Mouse (Mus musculus) liver, adult (tissue): ENCODE results near the gene 2410137M14Rik.

ENCODE experiments used
- GATA4 ChIP-seq: IDR thresholded peaks from 2 replicates; pipeline ENCODE4 v1.6.1; 2014; ENCODE audit warnings: mild to moderate bottlenecking, low read length; ENCODE audit not compliant: insufficient replicate concordance

The 2410137M14Rik gene

GRCm38 (mm10) chr17:36981221-36981813 lies at the start of gene 2410137M14Rik:
TSS of gene 2410137M14Rik (minus strand) at chr17:36981237.
- TF ChIP-seq GATA4: no peak

DNA sequence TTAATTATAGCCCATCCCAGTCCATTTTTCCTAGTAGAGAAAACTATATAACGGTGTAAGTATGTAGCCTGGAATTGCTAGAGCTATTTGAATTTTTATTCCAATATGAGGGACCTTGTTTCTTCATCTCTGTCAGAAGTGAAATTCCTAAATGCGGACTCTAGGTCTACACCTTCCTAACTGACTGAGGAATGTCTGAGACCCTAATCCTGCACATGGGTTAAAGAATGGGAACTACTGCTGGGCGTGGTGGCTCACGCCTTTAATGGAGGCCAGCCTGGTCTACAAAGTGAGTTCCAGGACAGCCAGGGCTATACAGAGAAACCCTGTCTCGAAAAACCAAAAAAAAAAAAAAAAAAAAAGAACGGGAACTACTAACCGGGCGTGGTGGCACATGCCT lies 48.1 kb upstream of the 2410137M14Rik start:
- no peak for TF ChIP-seq GATA4

DNA sequence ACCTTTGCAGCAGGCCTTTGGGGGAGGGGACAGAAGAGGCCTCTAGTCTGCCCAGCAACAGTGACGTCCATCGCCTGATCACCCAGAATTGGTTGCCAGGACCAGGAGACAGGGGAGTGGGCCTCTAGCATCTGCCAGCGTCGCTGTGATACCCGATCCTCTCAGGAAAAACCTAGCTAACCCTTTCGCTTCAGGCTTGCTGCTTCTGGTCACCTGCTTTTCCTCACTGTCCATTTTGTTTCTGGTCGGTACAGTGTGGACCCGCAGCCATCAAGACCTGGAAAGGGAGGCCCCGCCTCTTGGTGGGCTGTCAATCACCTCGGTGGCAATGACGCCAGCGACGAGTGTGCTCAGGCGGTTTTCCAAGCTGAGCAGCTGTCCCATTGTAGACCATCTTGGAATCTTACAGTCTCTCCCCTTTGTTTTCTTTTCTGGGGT lies 47.7 kb upstream of the 2410137M14Rik start:
- no peak for TF ChIP-seq GATA4

- no peak for TF ChIP-seq GATA4
Measured at GRCm38 (mm10) chr17:37028212-37028611, 47.2 kb upstream of the 2410137M14Rik start.

DNA sequence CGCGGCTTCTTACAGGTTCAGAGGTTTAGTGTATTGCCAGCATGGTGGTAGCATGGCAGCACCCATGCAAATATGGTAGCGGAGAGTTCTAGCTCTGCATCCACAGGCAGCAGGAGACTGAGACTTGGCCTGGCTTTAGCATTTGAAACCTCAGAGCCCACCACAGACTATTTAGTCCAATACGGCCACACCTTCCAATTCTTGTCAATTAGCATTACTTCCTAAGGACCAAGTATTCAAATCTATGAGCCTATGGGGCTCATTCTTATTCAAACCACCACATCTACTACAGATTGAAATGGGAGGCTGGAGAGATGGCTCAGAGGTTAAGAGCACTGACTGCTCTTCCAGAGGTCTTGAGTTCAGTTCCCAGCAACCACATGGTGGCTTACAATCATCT lies 46.4 kb upstream of the 2410137M14Rik start:
- TF ChIP-seq GATA4: no peak

DNA sequence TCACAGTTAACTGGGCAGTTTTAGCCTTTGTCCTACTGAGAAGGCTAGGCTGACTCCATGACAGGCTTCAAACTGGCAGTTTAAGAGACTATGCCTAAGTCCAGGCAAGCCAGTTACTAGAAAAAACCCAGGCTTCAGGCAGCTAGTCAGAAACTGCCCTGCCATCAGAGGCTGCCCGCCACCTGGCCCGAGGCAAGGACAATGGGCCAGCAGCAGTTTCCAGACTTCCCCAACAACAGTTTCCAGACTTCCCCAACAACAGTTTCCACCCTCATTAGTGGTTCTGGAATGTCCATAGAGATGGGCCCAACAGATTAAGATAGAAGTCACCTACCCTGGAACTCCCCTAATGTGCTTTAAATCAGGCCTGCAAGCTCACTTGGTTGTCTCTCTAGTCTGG lies 45.4 kb upstream of the 2410137M14Rik start:
- no peak for TF ChIP-seq GATA4

DNA sequence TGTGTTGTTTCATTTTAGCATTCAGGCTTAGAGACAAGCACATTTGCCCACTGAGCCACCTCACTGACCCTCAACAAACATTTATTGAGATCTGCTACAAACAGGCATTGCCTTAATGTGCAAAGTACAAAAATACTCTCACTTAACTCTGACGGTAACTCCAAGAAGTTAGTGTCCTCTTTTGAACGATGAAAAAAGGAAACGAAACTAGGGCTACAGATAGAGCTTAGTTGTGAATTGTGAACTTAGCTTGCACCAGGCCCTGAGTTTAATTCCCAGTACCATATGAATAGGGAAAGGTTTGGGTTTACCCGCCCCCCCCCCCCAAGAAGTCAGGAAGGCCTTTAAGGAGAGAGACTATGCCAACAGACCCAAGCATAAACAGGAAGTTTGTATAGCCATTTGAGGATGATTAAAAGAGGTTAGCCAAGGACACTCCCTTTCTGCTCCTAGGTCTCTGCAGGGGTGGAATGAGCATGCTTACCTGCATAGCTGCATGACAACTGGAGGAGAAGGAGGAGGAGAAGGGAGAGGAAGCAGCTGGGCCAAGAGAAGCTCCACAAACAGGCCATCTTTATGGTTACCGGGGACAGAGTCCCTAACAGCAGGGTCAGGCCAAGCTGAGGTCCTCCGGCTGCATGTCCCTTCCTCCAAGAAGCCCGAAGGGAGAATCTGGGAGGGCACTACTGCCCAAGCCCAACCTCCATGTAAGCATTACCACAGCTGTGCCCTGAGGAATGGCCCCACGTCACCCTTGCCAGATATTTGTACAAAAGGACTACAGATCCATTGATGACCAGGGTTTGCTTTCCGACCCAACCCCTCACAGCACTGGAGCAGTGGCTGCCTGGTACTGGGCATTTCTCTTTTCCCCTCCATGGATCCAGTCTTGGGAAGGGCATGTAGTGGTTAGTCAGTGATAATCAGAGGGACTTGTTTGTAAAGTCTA lies 41.9 kb upstream of the 2410137M14Rik start, which contains the start of gene Mog:
Gene Mog, minus strand, starts transcription at position 771 of the 949 bp plus-strand sequence.
- no peak for TF ChIP-seq GATA4

GRCm38 (mm10) chr17:37018328-37018727 lies 37.3 kb upstream of the 2410137M14Rik start:
- TF ChIP-seq GATA4: no peak

DNA sequence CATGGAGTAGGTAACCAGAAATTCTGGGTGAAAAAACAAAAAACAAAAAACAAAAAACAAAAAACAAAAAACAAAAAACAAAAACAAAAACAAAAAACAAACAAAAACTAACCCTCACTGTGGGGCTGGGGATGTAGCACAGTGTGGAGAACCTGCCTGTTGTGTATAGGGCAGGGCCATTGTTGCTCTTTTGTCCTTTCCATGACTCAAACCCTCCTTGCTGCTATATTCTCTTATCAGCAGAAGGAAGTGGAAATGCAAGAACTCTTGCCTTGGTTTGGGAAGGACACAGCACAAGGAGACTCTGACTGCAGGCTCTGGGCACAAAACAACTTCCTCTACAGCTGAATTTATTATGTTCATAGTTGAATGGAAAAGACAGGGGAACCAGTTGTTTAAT lies 35.3 kb upstream of the 2410137M14Rik start:
- TF ChIP-seq GATA4: peak; percentile 8; the same call in 1 of the 2 replicates

DNA sequence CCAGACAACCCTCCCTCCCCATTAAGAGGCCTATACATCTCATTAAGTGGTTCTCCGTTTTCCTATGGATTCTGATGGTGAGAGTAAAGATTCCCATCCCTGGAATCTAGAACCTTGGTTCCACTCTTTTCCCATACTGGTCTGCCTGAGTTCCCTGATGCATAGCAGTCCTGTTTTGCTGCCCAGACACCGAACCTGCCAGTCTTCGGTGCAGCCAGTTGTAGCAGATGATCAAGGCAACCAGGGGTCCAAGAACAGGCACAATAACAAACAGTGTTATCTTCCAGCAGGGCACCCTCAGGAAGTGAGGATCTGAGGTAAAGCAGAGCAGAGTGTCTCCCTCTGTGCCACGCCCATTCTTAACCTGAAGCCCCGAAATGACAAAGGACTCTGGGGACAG lies 31.1 kb upstream of the 2410137M14Rik start:
- no peak for TF ChIP-seq GATA4

- TF ChIP-seq GATA4: no peak
Measured at GRCm38 (mm10) chr17:37011719-37012118, 30.7 kb upstream of the 2410137M14Rik start.

DNA sequence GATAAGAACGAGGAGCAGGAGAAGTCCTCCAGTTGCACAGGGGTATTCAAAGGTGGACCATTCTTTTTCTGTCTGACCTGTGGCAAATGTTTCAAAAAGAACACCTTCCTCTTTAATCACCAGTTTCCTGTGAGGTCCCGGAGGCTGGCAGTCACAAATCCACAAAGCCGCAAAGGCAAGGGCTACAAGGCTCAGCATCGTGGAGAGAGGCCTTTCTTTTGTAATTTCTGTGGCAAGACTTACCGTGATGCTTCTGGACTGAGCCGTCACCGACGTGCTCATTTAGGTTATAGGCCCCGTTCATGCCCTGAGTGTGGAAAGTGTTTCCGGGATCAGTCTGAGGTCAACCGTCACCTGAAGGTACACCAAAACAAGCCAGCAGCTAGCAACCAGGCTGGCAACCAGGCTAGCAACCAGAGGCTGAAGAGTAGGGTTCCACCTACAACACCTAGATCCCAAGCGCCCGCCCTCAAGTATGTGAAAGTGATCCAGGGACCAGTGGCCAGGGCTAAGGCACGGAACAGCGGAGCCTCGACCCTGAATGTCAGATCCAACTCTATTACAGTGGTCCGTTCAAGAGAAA lies 28.5 kb upstream of the 2410137M14Rik start:
- no peak for TF ChIP-seq GATA4

- TF ChIP-seq GATA4: no peak
Measured at GRCm38 (mm10) chr17:37008161-37008560, 27.1 kb upstream of the 2410137M14Rik start.

GRCm38 (mm10) chr17:37003366-37003765 lies 22.3 kb upstream of the 2410137M14Rik start:
- no peak for TF ChIP-seq GATA4
